Comparison of ENCODE assay signal across 21 mouse cellular contexts in the genomic region with DNA sequence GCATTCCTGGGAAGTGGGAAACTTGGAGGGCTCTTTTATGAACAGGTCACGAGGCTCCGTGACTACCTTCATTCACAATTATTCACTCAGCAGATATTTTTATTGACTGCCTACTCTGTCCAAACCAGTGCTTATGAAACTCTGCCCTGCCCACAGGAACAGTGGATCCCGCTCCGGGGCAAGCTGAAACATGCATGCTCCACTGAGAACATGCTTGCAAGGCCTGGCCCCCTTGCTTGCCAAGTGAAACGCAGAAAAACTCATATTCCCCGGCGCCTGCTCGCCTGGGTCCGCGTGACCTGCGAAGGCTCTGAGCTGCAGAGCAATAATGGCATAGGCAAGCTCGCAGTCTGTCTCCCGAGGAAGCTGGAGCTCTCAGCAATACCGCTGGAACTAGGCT. TPM values are rescaled to one million over a fixed set of nuclear protein-coding genes. Genes with fewer than 3 reads are reported as not detected.
DNase-seq lines count a peak whose midpoint lies in the region; ATAC-seq and TF ChIP-seq lines count a peak whose summit lies in the region.
"Had no signal": no experiment of that assay in that cellular context is flagged by ENCODE, and none has a peak within 500 bp of the region (broad histone marks: within the 10 kb centered on the region; RNA-seq: fewer than 3 reads in every experiment).

No protein-coding gene starts in this region.

- no peaks in the 10 kb centered on the region for H3K27me3 ChIP-seq in heart, embryonic 12.5 days (replicated peaks)
- no peaks in the 10 kb centered on the region for H3K27me3 ChIP-seq in intestine, postnatal 0 days (replicated peaks; ENCODE audit: control insufficient read depth, insufficient read depth, low read length)
- H3K27me3 ChIP-seq in cerebellum, adult 2 months (ENCODE audit: control insufficient read depth, insufficient read depth, low read length) = no peaks in the 10 kb centered on the region
- H3K27me3 ChIP-seq in forebrain, embryonic 16.5 days (replicated peaks; ENCODE audit: control insufficient read depth, insufficient read depth, low read length) = no peaks in the 10 kb centered on the region
- H3K27me3 ChIP-seq: hindbrain, embryonic 13.5 days; limb, embryonic 12.5 days had no signal

- H3K4me1 ChIP-seq in heart, embryonic 12.5 days (replicated peaks) = peaks cover 39% of the 10 kb centered on the region
- H3K4me1 ChIP-seq in ES-E14 (ENCODE audit: control insufficient read depth in 2 of 2, insufficient read depth in 2 of 2, low read length in 2 of 2, poor library complexity in 1 of 2) = peaks cover 8 to 17% of the 10 kb centered on the region in 2 experiments
- peaks cover 6% of the 10 kb centered on the region; the same call in 1 of the 2 replicates for H3K4me1 ChIP-seq in intestine, postnatal 0 days (replicated peaks; ENCODE audit: control insufficient read depth, insufficient read depth, low read length)
- no peaks in the 10 kb centered on the region for H3K4me1 ChIP-seq in cerebellum, adult 2 months (ENCODE audit: control insufficient read depth, insufficient read depth, low read length)
- H3K4me1 ChIP-seq in forebrain, embryonic 16.5 days (replicated peaks; ENCODE audit: control insufficient read depth, insufficient read depth, low read length) = peaks cover 2% of the 10 kb centered on the region; the same call in 1 of the 2 replicates
- H3K4me1 ChIP-seq: hindbrain, embryonic 13.5 days; limb, embryonic 12.5 days had no signal

- DNase-seq in heart, adult 11 months = peak; percentile 64
- DNase-seq in ES-E14 (ENCODE audit: low read depth, low spot score) = no peak
- DNase-seq in urinary bladder, postnatal 25 days (ENCODE audit: low spot score) = peak; percentile 61
- no peak for DNase-seq in cerebellum, adult 2 months
- DNase-seq: adrenal gland, adult 2 months; cerebellum, postnatal 10 days; gastrocnemius, postnatal 25 days; heart, postnatal 14 days; retina, postnatal 1 day; right cerebral cortex, postnatal 4 days; thymus, postnatal 36 days had no signal

- no peak for TF ChIP-seq CTCF in intestine, postnatal 0 days (IDR thresholded peaks at IDR 0.05; ENCODE audit: low read depth)
- no peak for TF ChIP-seq CTCF in cerebellum, adult 2 months (IDR thresholded peaks at IDR 0.05; ENCODE audit: borderline replicate concordance, insufficient read depth, low read depth, low read length)

- no peaks in the 10 kb centered on the region for H3K9me3 ChIP-seq in heart, embryonic 12.5 days (replicated peaks)
- no peaks in the 10 kb centered on the region for H3K9me3 ChIP-seq in ES-E14 (ENCODE audit: control insufficient read depth, insufficient read depth, low read depth, low read length)
- no peaks in the 10 kb centered on the region for H3K9me3 ChIP-seq in intestine, postnatal 0 days (ENCODE audit: control insufficient read depth)
- no peaks in the 10 kb centered on the region for H3K9me3 ChIP-seq in forebrain, embryonic 16.5 days (ENCODE audit: control insufficient read depth, low read length)
- H3K9me3 ChIP-seq: hindbrain, embryonic 13.5 days; limb, embryonic 12.5 days had no signal

- ATAC-seq in heart, embryonic 12.5 days (ENCODE audit: insufficient number of reproducible peaks, low FRiP score) = no peak
- ATAC-seq in intestine, postnatal 0 days = peak; percentile 32; the same call in 1 of the 2 replicates
- ATAC-seq in forebrain, embryonic 16.5 days = no peak
- ATAC-seq: CD4-positive, CD25-positive, alpha-beta regulatory T cell, adult 4 months; forebrain, embryonic 14.5 days had no signal

- H3K9ac ChIP-seq in heart, embryonic 12.5 days = no peak overlapping the region
- H3K9ac ChIP-seq in ES-E14 (ENCODE audit: insufficient read depth, low read depth, low read length, poor library complexity, severe bottlenecking) = 0 out of 2 replicates have a peak overlapping the region, but pooled peaks have one; percentile 4
- H3K9ac ChIP-seq in intestine, postnatal 0 days (ENCODE audit: low read depth, low read length) = no peak overlapping the region
- H3K9ac ChIP-seq in forebrain, embryonic 16.5 days (replicated peaks; ENCODE audit: low read depth, low read length) = no peak overlapping the region
- H3K9ac ChIP-seq: hindbrain, embryonic 13.5 days; limb, embryonic 12.5 days; liver, embryonic 14.5 days had no signal

- H3K4me3 ChIP-seq in heart, embryonic 12.5 days = no peak overlapping the region
- peak overlapping the region; percentile 13 to 19; a peak in 3 of 4 replicates for H3K4me3 ChIP-seq in ES-E14 (ENCODE audit: insufficient read depth in 1 of 2, low read depth in 1 of 2, low read length in 2 of 2, poor library complexity in 1 of 2, severe bottlenecking in 1 of 2)
- H3K4me3 ChIP-seq in intestine, postnatal 0 days (ENCODE audit: low read depth, low read length) = no peak overlapping the region
- no peak overlapping the region for H3K4me3 ChIP-seq in cerebellum, adult 2 months (replicated peaks; ENCODE audit: insufficient read depth, low read depth, low read length)
- H3K4me3 ChIP-seq in forebrain, embryonic 16.5 days (replicated peaks; ENCODE audit: low read length) = no peak overlapping the region
- H3K4me3 ChIP-seq: hindbrain, embryonic 13.5 days; limb, embryonic 12.5 days had no signal

- H3K4me2 ChIP-seq in heart, embryonic 12.5 days = no peak overlapping the region
- peak overlapping the region; percentile 28; the same call in 1 of the 2 replicates for H3K4me2 ChIP-seq in intestine, postnatal 0 days (replicated peaks; ENCODE audit: low read depth)
- H3K4me2 ChIP-seq in forebrain, embryonic 16.5 days (ENCODE audit: low read length) = no peak overlapping the region
- H3K4me2 ChIP-seq: heart, embryonic 11.5 days; hindbrain, embryonic 13.5 days; limb, embryonic 12.5 days; midbrain, embryonic 11.5 days had no signal

- in situ Hi-C loops in ES-E14 (cut with MboI; ENCODE audit: low sequenced_read_pairs in 2 of 2, unreplicated experiment in 2 of 2) = no loop called here

- H3K36me3 ChIP-seq in heart, embryonic 12.5 days = no peaks in the 10 kb centered on the region
- no peaks in the 10 kb centered on the region for H3K36me3 ChIP-seq in ES-E14 (ENCODE audit: control insufficient read depth, insufficient read depth, low read length, poor library complexity, severe bottlenecking)
- H3K36me3 ChIP-seq in intestine, postnatal 0 days (ENCODE audit: control insufficient read depth, insufficient read depth) = no peaks in the 10 kb centered on the region
- no peaks in the 10 kb centered on the region for H3K36me3 ChIP-seq in forebrain, embryonic 16.5 days (ENCODE audit: control insufficient read depth, insufficient read depth)
- H3K36me3 ChIP-seq: hindbrain, embryonic 13.5 days; limb, embryonic 12.5 days had no signal

- TF ChIP-seq POLR2A in cerebellum, adult 2 months (IDR thresholded peaks at IDR 0.05; ENCODE audit: borderline replicate concordance, insufficient read depth, low read length) = no peak

- 76% methylated on average over 14 of the region's 14 CpGs for WGBS in heart, embryonic 12.5 days
- 63% methylated on average over 14 of the region's 14 CpGs for WGBS in intestine, postnatal 0 days
- 81% methylated on average over 14 of the region's 14 CpGs for WGBS in cerebellum, adult 2 months
- WGBS in forebrain, embryonic 16.5 days = 87% methylated on average over 14 of the region's 14 CpGs

- no peak overlapping the region for H3K27ac ChIP-seq in heart, embryonic 12.5 days (ENCODE audit: poor library complexity, severe bottlenecking)
- H3K27ac ChIP-seq in ES-E14 (ENCODE audit: insufficient read depth, low read depth, low read length, poor library complexity, severe bottlenecking) = no peak overlapping the region
- H3K27ac ChIP-seq in intestine, postnatal 0 days (ENCODE audit: low read depth, low read length) = no peak overlapping the region; the same call in 1 of the 2 replicates
- H3K27ac ChIP-seq in cerebellum, adult 2 months (ENCODE audit: insufficient read depth, low read length) = no peak overlapping the region
- no peak overlapping the region for H3K27ac ChIP-seq in forebrain, embryonic 16.5 days (ENCODE audit: low read length)
- H3K27ac ChIP-seq: hindbrain, embryonic 13.5 days; limb, embryonic 12.5 days; liver, embryonic 14.5 days had no signal

TF ChIP-seq in ES-E14, 5 proteins besides CTCF, POLR2A, EP300 and RAD21:
- TF ChIP-seq HCFC1 (IDR thresholded peaks at IDR 0.05; ENCODE audit: borderline replicate concordance, insufficient read depth, low read length) (no peak), ZNF384 (IDR thresholded peaks at IDR 0.05; ENCODE audit: low read depth, low read length) (no peak), CHD2 (IDR thresholded peaks at IDR 0.05; ENCODE audit: low read depth, low read length) (no peak), MAFK (IDR thresholded peaks at IDR 0.05; ENCODE audit: insufficient read depth, low read depth, low read length) (no peak), ZC3H11A (IDR thresholded peaks at IDR 0.05; ENCODE audit: borderline replicate concordance, low read depth, low read length) (no peak)

RNA-seq across cellular contexts. Expression of gene Cage1, which starts 43.9 kb away (rescaled TPM):
- 1.3 TPM in 2 replicates for polyA plus RNA-seq in heart, embryonic 12.5 days (2016; fragmentation: Nextera tagmentation; extraction: Ambion mirVana)
- 0.48 and 0.54 TPM in 2 replicates for total RNA-seq in ES-E14 (2012; rRNA removed)
- polyA plus RNA-seq in intestine, postnatal 0 days (2015; fragmentation: Nextera tagmentation; extraction: Ambion mirVana) = 0.63 and 0.71 TPM in 2 replicates
- 0.73 and 0.82 TPM in 2 replicates for polyA plus RNA-seq in cerebellum, adult 2 months (2012; rRNA removed)
- polyA plus RNA-seq in forebrain, embryonic 16.5 days (2015; fragmentation: Nextera tagmentation; extraction: Ambion mirVana) = 1.5 and 2.0 TPM in 2 replicates

RNA-seq across cellular contexts. Expression of gene Riok1, which starts 43.9 kb away (rescaled TPM):
- 34.2 and 36.7 TPM in 2 replicates for polyA plus RNA-seq in heart, embryonic 12.5 days (2016; fragmentation: Nextera tagmentation; extraction: Ambion mirVana)
- 40.4 and 44.7 TPM in 2 replicates for total RNA-seq in ES-E14 (2012; rRNA removed)
- polyA plus RNA-seq in intestine, postnatal 0 days (2015; fragmentation: Nextera tagmentation; extraction: Ambion mirVana) = 15.7 and 20.6 TPM in 2 replicates
- polyA plus RNA-seq in cerebellum, adult 2 months (2012; rRNA removed) = 33.1 and 34.0 TPM in 2 replicates
- polyA plus RNA-seq in forebrain, embryonic 16.5 days (2015; fragmentation: Nextera tagmentation; extraction: Ambion mirVana) = 54.5 and 60.5 TPM in 2 replicates

Comparison
In these comparisons a context has a peak if more than half of its experiments do, and no peak if none do; other contexts are left out.
1. DNase-seq: peak in heart, adult 11 months (single experiment) and urinary bladder, postnatal 25 days (single experiment); none in ES-E14 (single experiment) and cerebellum, adult 2 months (0 of 2).
2. H3K4me3 ChIP-seq: peak in ES-E14 (2 of 2); none in heart, embryonic 12.5 days (single experiment), intestine, postnatal 0 days (single experiment), cerebellum, adult 2 months (single experiment) and forebrain, embryonic 16.5 days (single experiment).